Mouse (Mus musculus): ENCODE results near the gene Ergic1.

GRCm38 (mm10) chr17:26677711-26678637 is 116.7 kb downstream of the Ergic1 start:
- TF ChIP-seq CTCF (IDR thresholded peaks at IDR 0.05; ENCODE audit: control insufficient read depth, insufficient read depth, insufficient read length) (no peak), MAX (IDR thresholded peaks at IDR 0.05) (no peak), USF1 (IDR thresholded peaks at IDR 0.05; ENCODE audit: low read depth) (no peak), FOSL1 (IDR thresholded peaks at IDR 0.05; ENCODE audit: insufficient read depth, low read length, poor library complexity, severe bottlenecking) (no peak), MYOG (IDR thresholded peaks at IDR 0.05; ENCODE audit: control insufficient read depth, extremely low read depth, insufficient read length) (no peak), CEBPB (IDR thresholded peaks at IDR 0.05; ENCODE audit: low read depth) (no peak)
